Mouse (Mus musculus): ENCODE data around the gene Cxcl9. TPM values are rescaled to one million over a fixed set of nuclear protein-coding genes. Genes with fewer than 3 reads are reported as not detected.

Cxcl9 gene
- total and polyA plus RNA-seq, 2 experiments from 2014 or later: not detected

- DNase-seq (peak; percentile 97), ATAC-seq (peak; percentile 98)
- WGBS: 3% methylated on average over 41 of the region's 41 CpGs
- Histone ChIP-seq H3K4me2 (ENCODE audit: low read depth) (peak within 1 kb of the TSS; percentile 60), H3K27ac (ENCODE audit: low read depth, low read length) (peak within 1 kb of the TSS; percentile 79), H3K36me3 (ENCODE audit: insufficient read depth) (peaks cover 8% of the 10 kb centered on the region), H3K9me3 (ENCODE audit: low read length) (no peaks in the 10 kb centered on the region), H3K4me3 (ENCODE audit: low read depth, low read length) (peak within 1 kb of the TSS; percentile 62), H3K27me3 (ENCODE audit: insufficient read depth, low read length) (no peaks in the 10 kb centered on the region), H3K4me1 (ENCODE audit: insufficient read depth) (peaks cover 12% of the 10 kb centered on the region; the same call in 1 of the 2 replicates), H3K9ac (peak within 1 kb of the TSS; percentile 73)
- TF ChIP-seq CTCF (IDR thresholded peaks at IDR 0.05; ENCODE audit: low read depth): peak; percentile 87
These were observed 18.0 kb downstream of the Cxcl9 start, which contains the start of gene Sdad1 for GRCm38 (mm10) chr5:92309681-92310511. Sdad1 (minus strand) TSS chr5:92310479.

DNA sequence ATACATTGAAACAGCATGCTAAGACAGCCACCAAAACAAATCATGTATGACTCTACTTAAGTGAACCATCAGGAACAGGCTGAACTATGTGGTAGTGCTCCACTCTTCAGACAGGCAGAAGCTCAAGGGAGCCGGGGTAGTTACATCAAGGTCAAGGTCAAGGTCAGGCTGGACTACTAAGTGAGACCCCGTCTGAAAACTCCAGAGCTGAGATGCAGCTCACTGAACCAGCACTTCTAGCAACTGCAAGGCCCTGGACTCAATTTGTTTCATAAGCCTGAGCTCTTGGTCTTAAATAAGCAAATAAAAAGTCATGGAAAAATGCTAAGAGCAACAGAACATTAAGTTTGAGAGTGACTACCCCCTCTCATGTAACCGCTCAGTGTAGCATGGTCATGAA, 23.6 kb downstream of the Cxcl9 start:
- WGBS: 93% methylated on average over 3 of the region's 3 CpGs
- H3K4me1 ChIP-seq (ENCODE audit: insufficient read depth): peaks cover 8% of the 10 kb centered on the region; the same call in 1 of the 2 replicates
- no peaks in the 10 kb centered on the region for H3K9me3 ChIP-seq (ENCODE audit: low read length)
- no peaks in the 10 kb centered on the region for H3K27me3 ChIP-seq (ENCODE audit: insufficient read depth, low read length)
- ATAC-seq (no peak), DNase-seq (no peak)
- no peak overlapping the region for H3K4me2 ChIP-seq (ENCODE audit: low read depth)
- no peak overlapping the region for H3K27ac ChIP-seq (ENCODE audit: low read depth, low read length)
- no peak overlapping the region for H3K9ac ChIP-seq
- no peak for TF ChIP-seq CTCF (IDR thresholded peaks at IDR 0.05; ENCODE audit: low read depth)
- peaks cover 59% of the 10 kb centered on the region for H3K36me3 ChIP-seq (ENCODE audit: insufficient read depth)
- H3K4me3 ChIP-seq (ENCODE audit: low read depth, low read length): no peak overlapping the region

- Histone ChIP-seq H3K9me3 (ENCODE audit: low read length) (no peaks in the 10 kb centered on the region), H3K9ac (no peak overlapping the region), H3K4me1 (ENCODE audit: insufficient read depth) (no peaks in the 10 kb centered on the region), H3K36me3 (ENCODE audit: insufficient read depth) (peaks cover 70% of the 10 kb centered on the region), H3K4me2 (ENCODE audit: low read depth) (no peak overlapping the region), H3K27me3 (ENCODE audit: insufficient read depth, low read length) (no peaks in the 10 kb centered on the region), H3K4me3 (ENCODE audit: low read depth, low read length) (no peak overlapping the region), H3K27ac (ENCODE audit: low read depth, low read length) (no peak overlapping the region)
- TF ChIP-seq CTCF (IDR thresholded peaks at IDR 0.05; ENCODE audit: low read depth): no peak
- ATAC-seq: no peak
- WGBS: 81% methylated on average over 13 of the region's 13 CpGs
- no peak for DNase-seq
These were observed 25.6 kb downstream of the Cxcl9 start for GRCm38 (mm10) chr5:92302149-92302840.

- Histone ChIP-seq H3K27ac (ENCODE audit: low read depth, low read length) (no peak overlapping the region), H3K9me3 (ENCODE audit: low read length) (no peaks in the 10 kb centered on the region), H3K4me2 (ENCODE audit: low read depth) (no peak overlapping the region), H3K27me3 (ENCODE audit: insufficient read depth, low read length) (no peaks in the 10 kb centered on the region), H3K9ac (no peak overlapping the region), H3K4me1 (ENCODE audit: insufficient read depth) (no peaks in the 10 kb centered on the region), H3K36me3 (ENCODE audit: insufficient read depth) (peaks cover 82% of the 10 kb centered on the region), H3K4me3 (ENCODE audit: low read depth, low read length) (no peak overlapping the region)
- ATAC-seq: no peak
- WGBS: 90% methylated on average over 2 of the region's 2 CpGs
- TF ChIP-seq CTCF (IDR thresholded peaks at IDR 0.05; ENCODE audit: low read depth): no peak
- no peak for DNase-seq
These were observed 33.4 kb downstream of the Cxcl9 start for GRCm38 (mm10) chr5:92294525-92294924.

- 93% methylated on average over 6 of the region's 6 CpGs for WGBS
- no peak for TF ChIP-seq CTCF (IDR thresholded peaks at IDR 0.05; ENCODE audit: low read depth)
- no peak overlapping the region for H3K27ac ChIP-seq (ENCODE audit: low read depth, low read length)
- H3K36me3 ChIP-seq (ENCODE audit: insufficient read depth): peaks cover 88% of the 10 kb centered on the region
- no peak overlapping the region for H3K4me2 ChIP-seq (ENCODE audit: low read depth)
- H3K4me3 ChIP-seq (ENCODE audit: low read depth, low read length): no peak overlapping the region
- no peaks in the 10 kb centered on the region for H3K4me1 ChIP-seq (ENCODE audit: insufficient read depth)
- H3K9ac ChIP-seq: no peak overlapping the region
- no peaks in the 10 kb centered on the region for H3K27me3 ChIP-seq (ENCODE audit: insufficient read depth, low read length)
- no peaks in the 10 kb centered on the region for H3K9me3 ChIP-seq (ENCODE audit: low read length)
- ATAC-seq (no peak), DNase-seq (no peak)
These were observed 36.0 kb downstream of the Cxcl9 start for GRCm38 (mm10) chr5:92291652-92292414.

DNA sequence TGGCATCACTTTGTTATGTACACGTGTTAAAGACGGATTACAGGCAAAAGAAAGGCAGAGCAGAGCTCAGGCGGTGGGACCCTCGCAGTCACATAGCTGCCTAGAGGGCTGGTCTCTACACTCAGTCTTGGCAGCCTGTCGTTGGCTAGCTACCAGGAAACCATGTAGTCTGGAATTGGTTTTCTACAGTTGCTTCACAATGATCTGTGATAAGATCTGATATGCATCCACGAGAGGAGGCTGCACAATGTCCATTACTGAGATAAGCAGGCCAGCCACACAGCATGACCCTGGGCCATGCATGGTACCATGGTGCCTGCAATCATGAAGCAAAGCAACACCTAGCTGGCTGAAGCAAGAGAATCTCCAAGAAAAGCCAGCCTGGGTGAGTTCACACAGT, 40.0 kb downstream of the Cxcl9 start:
- no peak overlapping the region for H3K27ac ChIP-seq (ENCODE audit: low read depth, low read length)
- H3K9me3 ChIP-seq (ENCODE audit: low read length): no peaks in the 10 kb centered on the region
- TF ChIP-seq CTCF (IDR thresholded peaks at IDR 0.05; ENCODE audit: low read depth): no peak
- ATAC-seq: no peak
- 87% methylated on average over 6 of the region's 6 CpGs for WGBS
- DNase-seq: no peak
- peaks cover 74% of the 10 kb centered on the region for H3K36me3 ChIP-seq (ENCODE audit: insufficient read depth)
- no peak overlapping the region for H3K4me3 ChIP-seq (ENCODE audit: low read depth, low read length)
- H3K4me2 ChIP-seq (ENCODE audit: low read depth): no peak overlapping the region
- no peak overlapping the region for H3K9ac ChIP-seq
- no peaks in the 10 kb centered on the region for H3K27me3 ChIP-seq (ENCODE audit: insufficient read depth, low read length)
- H3K4me1 ChIP-seq (ENCODE audit: insufficient read depth): no peaks in the 10 kb centered on the region
